Mouse (Mus musculus): ENCODE measurements around the gene Gas7. TPM values are rescaled to one million over a fixed set of nuclear protein-coding genes. Genes with fewer than 3 reads are reported as not detected.

The Gas7 gene
- polyA plus RNA-seq, 1 experiment from 2014 or later: 8.4 TPM

DNA sequence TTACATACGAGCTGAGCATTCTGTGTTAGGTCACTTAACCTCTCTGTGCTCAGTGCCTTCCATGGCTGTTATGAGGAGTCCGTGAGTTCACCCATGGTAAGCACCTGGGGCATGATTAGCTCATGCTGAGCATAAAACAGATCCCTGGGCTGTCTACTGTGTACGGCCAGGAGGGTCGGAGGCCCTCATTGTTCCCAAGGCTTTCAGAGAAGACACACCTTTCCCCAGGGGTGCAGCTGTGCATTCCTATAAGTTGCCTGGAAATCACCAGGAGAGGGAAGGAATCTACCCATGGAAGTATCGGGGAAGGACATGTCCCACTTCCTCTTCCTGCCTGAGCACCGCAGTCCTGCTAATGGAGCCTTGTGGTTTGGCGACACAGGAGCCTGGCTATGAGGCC lies 201.1 kb downstream of the Gas7 start:
- Histone ChIP-seq H3K27me3 (replicated peaks; ENCODE audit: control insufficient read depth, insufficient read depth, low read length) (no peaks in the 10 kb centered on the region), H3K4me2 (ENCODE audit: low read depth, low read length) (no peak overlapping the region), H3K9ac (ENCODE audit: low read depth, low read length) (no peak overlapping the region), H3K4me3 (ENCODE audit: low read length) (no peak overlapping the region), H3K4me1 (ENCODE audit: control insufficient read depth, insufficient read depth, low read length) (peaks cover 4% of the 10 kb centered on the region; the same call in 1 of the 2 replicates), H3K9me3 (ENCODE audit: control insufficient read depth, low read length) (no peaks in the 10 kb centered on the region), H3K27ac (ENCODE audit: low read length) (no peak overlapping the region), H3K36me3 (ENCODE audit: control insufficient read depth, insufficient read depth, low read length) (no peaks in the 10 kb centered on the region)
- no peak for ATAC-seq
- WGBS: 81% methylated on average over 7 of the region's 7 CpGs

DNA sequence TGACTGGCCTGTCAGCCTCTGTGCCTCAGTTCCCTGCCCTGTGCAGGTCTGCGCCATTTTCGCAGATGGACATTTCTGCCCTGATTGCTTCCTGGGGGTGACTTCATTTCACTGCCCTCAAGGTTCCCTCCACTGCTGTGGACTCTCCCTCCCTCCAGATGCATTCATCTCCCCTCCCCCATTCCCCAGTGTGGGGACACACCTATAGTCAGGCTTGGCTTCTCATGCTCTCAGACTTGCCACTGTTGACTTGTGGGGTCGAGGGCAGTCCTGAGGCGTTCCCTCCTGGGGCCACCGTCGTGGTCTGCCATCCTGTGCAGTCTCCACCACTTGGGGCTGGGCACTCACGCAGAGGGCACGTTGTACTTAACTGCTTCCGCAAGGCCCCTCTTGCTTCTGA lies 201.6 kb downstream of the Gas7 start:
- H3K27ac ChIP-seq (ENCODE audit: low read length): no peak overlapping the region
- no peak overlapping the region for H3K9ac ChIP-seq (ENCODE audit: low read depth, low read length)
- no peaks in the 10 kb centered on the region for H3K9me3 ChIP-seq (ENCODE audit: control insufficient read depth, low read length)
- no peak for ATAC-seq
- no peak overlapping the region for H3K4me2 ChIP-seq (ENCODE audit: low read depth, low read length)
- no peaks in the 10 kb centered on the region for H3K36me3 ChIP-seq (ENCODE audit: control insufficient read depth, insufficient read depth, low read length)
- no peak overlapping the region for H3K4me3 ChIP-seq (ENCODE audit: low read length)
- peaks cover 4% of the 10 kb centered on the region; the same call in 1 of the 2 replicates for H3K4me1 ChIP-seq (ENCODE audit: control insufficient read depth, insufficient read depth, low read length)
- 84% methylated on average over 9 of the region's 9 CpGs for WGBS
- no peaks in the 10 kb centered on the region for H3K27me3 ChIP-seq (replicated peaks; ENCODE audit: control insufficient read depth, insufficient read depth, low read length)

GRCm38 (mm10) chr11:67657685-67658382 lies 202.6 kb downstream of the Gas7 start:
- no peaks in the 10 kb centered on the region for H3K4me1 ChIP-seq (ENCODE audit: control insufficient read depth, insufficient read depth, low read length)
- ATAC-seq: no peak
- 46% methylated on average over 11 of the region's 11 CpGs for WGBS
- H3K9ac ChIP-seq (ENCODE audit: low read depth, low read length): no peak overlapping the region
- no peak overlapping the region for H3K4me3 ChIP-seq (ENCODE audit: low read length)
- no peak overlapping the region for H3K27ac ChIP-seq (ENCODE audit: low read length)
- no peaks in the 10 kb centered on the region for H3K9me3 ChIP-seq (ENCODE audit: control insufficient read depth, low read length)
- no peaks in the 10 kb centered on the region for H3K27me3 ChIP-seq (replicated peaks; ENCODE audit: control insufficient read depth, insufficient read depth, low read length)
- H3K4me2 ChIP-seq (ENCODE audit: low read depth, low read length): no peak overlapping the region
- no peaks in the 10 kb centered on the region for H3K36me3 ChIP-seq (ENCODE audit: control insufficient read depth, insufficient read depth, low read length)

- Histone ChIP-seq H3K36me3 (ENCODE audit: control insufficient read depth, insufficient read depth, low read length) (no peaks in the 10 kb centered on the region), H3K4me2 (ENCODE audit: low read depth, low read length) (no peak overlapping the region), H3K27ac (ENCODE audit: low read length) (no peak overlapping the region), H3K9ac (ENCODE audit: low read depth, low read length) (no peak overlapping the region), H3K9me3 (ENCODE audit: control insufficient read depth, low read length) (no peaks in the 10 kb centered on the region), H3K4me3 (ENCODE audit: low read length) (no peak overlapping the region), H3K4me1 (ENCODE audit: control insufficient read depth, insufficient read depth, low read length) (no peaks in the 10 kb centered on the region), H3K27me3 (replicated peaks; ENCODE audit: control insufficient read depth, insufficient read depth, low read length) (no peaks in the 10 kb centered on the region)
- no peak for ATAC-seq
- WGBS: 88% methylated on average over 8 of the region's 8 CpGs
These were observed 206.2 kb downstream of the Gas7 start for GRCm38 (mm10) chr11:67661465-67661864.

DNA sequence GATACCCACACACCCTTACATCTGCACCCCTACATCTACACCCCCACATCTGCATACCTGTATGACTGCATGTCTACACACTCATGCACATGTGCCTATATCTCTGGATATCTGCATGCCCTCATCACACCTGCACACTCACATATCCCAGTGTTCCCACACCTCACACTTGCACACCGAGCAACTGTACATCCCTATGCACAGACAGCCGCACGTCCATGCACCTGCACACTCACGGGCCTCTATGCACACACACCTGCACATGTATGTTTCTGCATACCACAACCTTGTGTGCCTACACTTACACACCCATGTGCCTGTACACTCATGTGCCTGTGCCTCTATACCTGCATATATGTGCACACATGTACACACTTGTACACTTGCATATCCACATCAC lies 208.2 kb downstream of the Gas7 start:
- no peaks in the 10 kb centered on the region for H3K4me1 ChIP-seq (ENCODE audit: control insufficient read depth, insufficient read depth, low read length)
- ATAC-seq: no peak
- H3K9me3 ChIP-seq (ENCODE audit: control insufficient read depth, low read length): no peaks in the 10 kb centered on the region
- H3K27me3 ChIP-seq (replicated peaks; ENCODE audit: control insufficient read depth, insufficient read depth, low read length): no peaks in the 10 kb centered on the region
- no peak overlapping the region for H3K9ac ChIP-seq (ENCODE audit: low read depth, low read length)
- H3K4me2 ChIP-seq (ENCODE audit: low read depth, low read length): no peak overlapping the region
- WGBS: 98% methylated on average over 4 of the region's 4 CpGs
- H3K36me3 ChIP-seq (ENCODE audit: control insufficient read depth, insufficient read depth, low read length): no peaks in the 10 kb centered on the region
- H3K27ac ChIP-seq (ENCODE audit: low read length): no peak overlapping the region
- no peak overlapping the region for H3K4me3 ChIP-seq (ENCODE audit: low read length)

- no peak for ATAC-seq
- no peak overlapping the region for H3K27ac ChIP-seq (ENCODE audit: low read length)
- no peaks in the 10 kb centered on the region for H3K27me3 ChIP-seq (replicated peaks; ENCODE audit: control insufficient read depth, insufficient read depth, low read length)
- no peaks in the 10 kb centered on the region for H3K4me1 ChIP-seq (ENCODE audit: control insufficient read depth, insufficient read depth, low read length)
- no peak overlapping the region for H3K4me3 ChIP-seq (ENCODE audit: low read length)
- no peak overlapping the region for H3K9ac ChIP-seq (ENCODE audit: low read depth, low read length)
- no peaks in the 10 kb centered on the region for H3K36me3 ChIP-seq (ENCODE audit: control insufficient read depth, insufficient read depth, low read length)
- H3K4me2 ChIP-seq (ENCODE audit: low read depth, low read length): no peak overlapping the region
- H3K9me3 ChIP-seq (ENCODE audit: control insufficient read depth, low read length): no peaks in the 10 kb centered on the region
- WGBS: 93% methylated on average over 3 of the region's 3 CpGs
These were observed 209.0 kb downstream of the Gas7 start for GRCm38 (mm10) chr11:67664261-67664660.

DNA sequence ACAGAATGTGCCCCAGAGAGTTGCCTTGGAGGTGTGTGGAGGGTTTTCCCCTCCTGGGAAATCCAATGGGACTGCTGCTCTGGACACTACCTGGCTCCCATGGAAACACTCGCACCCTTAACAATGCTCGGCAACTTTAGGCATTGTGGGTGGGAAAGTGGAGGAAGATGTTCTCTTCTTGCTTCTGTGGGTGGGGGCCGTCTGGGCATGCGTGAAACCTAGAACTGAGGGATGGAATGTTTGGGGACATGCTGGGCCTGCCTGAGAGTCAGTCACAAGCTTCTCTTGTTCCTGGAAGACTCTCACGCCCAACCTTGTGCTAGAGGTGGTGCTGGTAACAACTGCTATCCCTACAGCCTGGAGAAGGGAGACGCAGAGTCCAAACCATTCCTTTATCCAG lies 209.7 kb downstream of the Gas7 start:
- ATAC-seq: no peak
- H3K36me3 ChIP-seq (ENCODE audit: control insufficient read depth, insufficient read depth, low read length): no peaks in the 10 kb centered on the region
- H3K9me3 ChIP-seq (ENCODE audit: control insufficient read depth, low read length): no peaks in the 10 kb centered on the region
- H3K4me2 ChIP-seq (ENCODE audit: low read depth, low read length): no peak overlapping the region
- 86% methylated on average over 6 of the region's 6 CpGs for WGBS
- H3K27ac ChIP-seq (ENCODE audit: low read length): no peak overlapping the region
- no peak overlapping the region for H3K9ac ChIP-seq (ENCODE audit: low read depth, low read length)
- no peak overlapping the region for H3K4me3 ChIP-seq (ENCODE audit: low read length)
- no peaks in the 10 kb centered on the region for H3K27me3 ChIP-seq (replicated peaks; ENCODE audit: control insufficient read depth, insufficient read depth, low read length)
- no peaks in the 10 kb centered on the region for H3K4me1 ChIP-seq (ENCODE audit: control insufficient read depth, insufficient read depth, low read length)

DNA sequence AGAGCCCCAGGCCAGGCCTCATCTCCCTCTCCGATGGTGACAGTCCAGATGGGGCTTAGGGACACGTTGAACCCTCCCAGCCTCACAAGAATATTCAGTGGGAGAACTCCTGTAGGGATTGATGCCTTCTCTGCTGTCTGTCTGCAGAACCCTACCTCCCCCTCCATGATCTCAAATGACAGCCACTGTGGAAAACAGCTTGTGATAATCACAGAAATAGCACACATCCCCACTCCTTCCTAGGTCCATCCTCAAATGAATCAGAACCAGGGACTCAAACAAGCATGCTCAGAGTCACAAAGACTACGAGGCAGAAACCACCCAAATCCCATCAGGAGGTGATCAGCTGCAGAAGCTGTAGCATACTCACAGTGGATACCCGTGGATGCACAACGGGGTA lies 210.9 kb downstream of the Gas7 start:
- H3K4me3 ChIP-seq (ENCODE audit: low read length): no peak overlapping the region
- no peak for ATAC-seq
- H3K4me1 ChIP-seq (ENCODE audit: control insufficient read depth, insufficient read depth, low read length): no peaks in the 10 kb centered on the region
- no peaks in the 10 kb centered on the region for H3K27me3 ChIP-seq (replicated peaks; ENCODE audit: control insufficient read depth, insufficient read depth, low read length)
- no peaks in the 10 kb centered on the region for H3K36me3 ChIP-seq (ENCODE audit: control insufficient read depth, insufficient read depth, low read length)
- H3K27ac ChIP-seq (ENCODE audit: low read length): no peak overlapping the region
- no peak overlapping the region for H3K9ac ChIP-seq (ENCODE audit: low read depth, low read length)
- 81% methylated on average over 5 of the region's 5 CpGs for WGBS
- H3K9me3 ChIP-seq (ENCODE audit: control insufficient read depth, low read length): no peaks in the 10 kb centered on the region
- H3K4me2 ChIP-seq (ENCODE audit: low read depth, low read length): no peak overlapping the region

GRCm38 (mm10) chr11:67667531-67668332 lies 212.5 kb downstream of the Gas7 start:
- ATAC-seq: no peak
- no peak overlapping the region for H3K27ac ChIP-seq (ENCODE audit: low read length)
- H3K27me3 ChIP-seq (replicated peaks; ENCODE audit: control insufficient read depth, insufficient read depth, low read length): no peaks in the 10 kb centered on the region
- 0 out of 2 replicates have a peak overlapping the region, but pooled peaks have one; percentile 38 for H3K9ac ChIP-seq (ENCODE audit: low read depth, low read length)
- no peak overlapping the region for H3K4me3 ChIP-seq (ENCODE audit: low read length)
- no peaks in the 10 kb centered on the region for H3K4me1 ChIP-seq (ENCODE audit: control insufficient read depth, insufficient read depth, low read length)
- 78% methylated on average over 13 of the region's 13 CpGs for WGBS
- H3K4me2 ChIP-seq (ENCODE audit: low read depth, low read length): no peak overlapping the region
- H3K9me3 ChIP-seq (ENCODE audit: control insufficient read depth, low read length): no peaks in the 10 kb centered on the region
- H3K36me3 ChIP-seq (ENCODE audit: control insufficient read depth, insufficient read depth, low read length): no peaks in the 10 kb centered on the region

All from intestine, embryonic 16.5 days (tissue).